Mouse (Mus musculus): ENCODE measurements at regions not wholly inside any gene's neighbourhood (a gene's known extent, or its start where the extent isn't known, plus 50 kb on each side); places are given as distances from the start of the nearest gene placed in this dataset.
"Not testable (repeated sequence)": the region's sequence is repeated elsewhere in the genome, so short reads cannot be mapped to it uniquely, and the experiment has no call there.

GRCm38 (mm10) chr10:38458975-38459374, 362.6 kb downstream of the Rfpl4b start:
- peak; percentile 23 for DNase-seq (ENCODE audit: low spot score)

- DNase-seq (ENCODE audit: low spot score), result no peak
Observed at GRCm38 (mm10) chr10:38458424-38458823, 363.2 kb downstream of the Rfpl4b start.

- DNase-seq (ENCODE audit: low spot score), result no peak
Observed at GRCm38 (mm10) chr10:38456786-38457185, 364.8 kb downstream of the Rfpl4b start.

- DNase-seq (ENCODE audit: low spot score), result no peak
Observed at GRCm38 (mm10) chr10:38449263-38449662, 372.3 kb downstream of the Rfpl4b start.

GRCm38 (mm10) chr10:38447706-38448105, 373.9 kb downstream of the Rfpl4b start:
- no peak for DNase-seq (ENCODE audit: low spot score)

GRCm38 (mm10) chr10:38447256-38447655, 374.3 kb downstream of the Rfpl4b start:
- no peak for DNase-seq (ENCODE audit: low spot score)

GRCm38 (mm10) chr10:38439286-38439685, 382.3 kb downstream of the Rfpl4b start:
- DNase-seq (ENCODE audit: low spot score), result no peak

GRCm38 (mm10) chr10:38436907-38437306, 384.7 kb downstream of the Rfpl4b start:
- no peak for DNase-seq (ENCODE audit: low spot score)

GRCm38 (mm10) chr10:38421541-38421940, 400.0 kb downstream of the Rfpl4b start:
- DNase-seq (ENCODE audit: low spot score), result no peak

- no peak for DNase-seq (ENCODE audit: low spot score)
Observed at GRCm38 (mm10) chr10:38419771-38420170, 401.8 kb downstream of the Rfpl4b start.

GRCm38 (mm10) chr10:38383161-38383560, 438.4 kb downstream of the Rfpl4b start:
- DNase-seq (ENCODE audit: low spot score), result no peak

GRCm38 (mm10) chr10:38381873-38382296, 439.7 kb downstream of the Rfpl4b start:
- DNase-seq (ENCODE audit: low spot score), result no peak

- DNase-seq (ENCODE audit: low spot score), result no peak
Observed at GRCm38 (mm10) chr10:38380388-38380787, 441.2 kb downstream of the Rfpl4b start.

- no peak for DNase-seq (ENCODE audit: low spot score)
Observed at GRCm38 (mm10) chr10:38366776-38367175, 454.8 kb downstream of the Rfpl4b start.

- no peak for DNase-seq (ENCODE audit: low spot score)
Observed at GRCm38 (mm10) chr10:38364876-38365275, 456.7 kb downstream of the Rfpl4b start.

GRCm38 (mm10) chr10:38357539-38358232, 463.9 kb downstream of the Rfpl4b start:
- no peak for DNase-seq (ENCODE audit: low spot score)

GRCm38 (mm10) chr10:38353973-38354372, 467.6 kb downstream of the Rfpl4b start:
- no peak for DNase-seq (ENCODE audit: low spot score)

- DNase-seq (ENCODE audit: low spot score), result no peak
Observed at GRCm38 (mm10) chr10:38353526-38353925, 468.1 kb downstream of the Rfpl4b start.

- DNase-seq (ENCODE audit: low spot score), result not testable (repeated sequence)
Observed at GRCm38 (mm10) chr10:38347029-38347428, 474.6 kb downstream of the Rfpl4b start.

- DNase-seq (ENCODE audit: low spot score), result no peak
Observed at GRCm38 (mm10) chr10:38340406-38341175, 481.0 kb downstream of the Rfpl4b start.

- peak; percentile 24 for DNase-seq (ENCODE audit: low spot score)
Observed at GRCm38 (mm10) chr10:38308716-38309392, 512.7 kb downstream of the Rfpl4b start.

- no peak for DNase-seq (ENCODE audit: low spot score)
Observed at GRCm38 (mm10) chr10:38295724-38296123, 525.9 kb downstream of the Rfpl4b start.
